Mouse (Mus musculus) heart, adult 2 months (tissue): ENCODE measurements around the gene Cbx7.

Experiments used
- CTCF ChIP-seq: fragments of 200-600 bp; IDR thresholded peaks from 2 replicates; pipeline ENCODE4 v1.8.1; 2022; ENCODE audit warnings: antibody characterized with exemption, mild to moderate bottlenecking, moderate library complexity
- POLR2A ChIP-seq: fragments of 200-500 bp; IDR thresholded peaks from 2 replicates; pipeline ENCODE4 v1.6.1; 2011; ENCODE audit warnings: mild to moderate bottlenecking, low read depth, low read length, control low read depth; ENCODE audit not compliant: insufficient read depth

- no peak for TF ChIP-seq POLR2A
- no peak for TF ChIP-seq CTCF
These were observed 35.1 kb downstream of the Cbx7 start for GRCm38 (mm10) chr15:79935654-79936373.
